Mouse (Mus musculus) embryo, embryonic 11.5 days (tissue): ENCODE data around the gene Frmd4b.

Source experiments
- DNase-seq: peaks from one replicate; pipeline ENCODE4 v3.0.0-alpha.2; 2012; ENCODE audit warnings: low read depth, low spot score

Frmd4b gene

DNA sequence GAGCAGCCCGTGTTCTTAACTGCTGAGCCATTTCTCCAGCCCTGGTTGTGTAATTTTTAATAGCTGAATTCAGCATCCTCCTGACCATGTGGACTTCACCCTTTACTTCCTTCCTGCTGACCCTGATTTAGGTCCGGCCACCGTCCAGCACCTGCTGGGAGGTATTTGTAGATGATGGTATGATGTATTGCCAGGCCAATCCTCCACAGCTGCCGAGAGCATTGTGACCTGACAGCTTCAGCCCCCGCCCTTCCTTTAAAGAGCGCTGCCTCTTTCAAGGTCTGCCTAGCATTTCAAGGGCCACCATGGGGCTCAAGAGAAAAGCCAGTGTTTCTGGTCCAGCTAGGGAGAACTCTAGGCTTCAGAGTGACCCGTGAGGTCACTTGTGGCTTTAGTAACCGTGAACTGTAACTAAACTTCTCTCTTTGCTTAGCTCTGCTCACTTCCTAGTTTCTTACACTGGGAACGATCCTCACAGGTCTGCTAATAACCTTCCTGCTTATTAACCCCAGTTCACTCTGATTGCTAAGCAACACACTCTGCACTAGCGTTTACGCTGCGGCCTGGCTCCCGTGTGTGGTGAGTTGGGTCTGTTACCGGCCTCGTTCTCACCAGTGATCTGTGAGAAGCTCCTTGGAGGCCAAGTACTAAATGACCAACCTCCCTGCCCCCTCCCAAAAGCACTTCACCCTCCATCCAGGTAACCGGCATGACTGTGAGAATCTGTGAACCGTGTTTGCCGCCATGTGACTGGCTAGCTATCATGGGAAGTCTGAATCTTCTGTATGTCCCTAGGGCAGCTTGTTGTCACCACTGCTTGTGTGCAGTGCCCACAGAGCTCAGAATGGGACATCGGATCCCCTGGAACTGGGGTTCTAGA lies 138.1 kb downstream of the Frmd4b start:
- DNase-seq: no peak

DNA sequence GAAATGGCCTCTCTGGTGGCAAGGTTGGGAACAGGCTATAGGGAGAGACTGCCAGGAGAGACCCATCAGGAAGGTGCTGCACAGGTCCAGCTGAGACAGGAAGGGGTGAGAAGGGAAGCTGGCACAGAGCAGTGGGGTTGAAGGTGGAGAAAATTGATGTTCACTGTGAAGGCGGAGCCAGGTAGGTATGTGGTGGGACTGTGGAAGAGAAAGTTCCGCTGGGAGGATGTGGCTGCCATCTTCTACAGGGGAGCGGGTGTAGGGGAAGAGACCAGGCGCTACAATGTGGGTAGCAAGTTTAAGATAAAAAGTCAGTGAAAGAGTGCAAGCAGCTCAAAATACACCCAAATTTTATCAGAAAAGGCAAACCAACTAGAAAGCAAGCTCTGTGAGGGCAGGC lies 143.7 kb downstream of the Frmd4b start:
- DNase-seq: no peak

DNA sequence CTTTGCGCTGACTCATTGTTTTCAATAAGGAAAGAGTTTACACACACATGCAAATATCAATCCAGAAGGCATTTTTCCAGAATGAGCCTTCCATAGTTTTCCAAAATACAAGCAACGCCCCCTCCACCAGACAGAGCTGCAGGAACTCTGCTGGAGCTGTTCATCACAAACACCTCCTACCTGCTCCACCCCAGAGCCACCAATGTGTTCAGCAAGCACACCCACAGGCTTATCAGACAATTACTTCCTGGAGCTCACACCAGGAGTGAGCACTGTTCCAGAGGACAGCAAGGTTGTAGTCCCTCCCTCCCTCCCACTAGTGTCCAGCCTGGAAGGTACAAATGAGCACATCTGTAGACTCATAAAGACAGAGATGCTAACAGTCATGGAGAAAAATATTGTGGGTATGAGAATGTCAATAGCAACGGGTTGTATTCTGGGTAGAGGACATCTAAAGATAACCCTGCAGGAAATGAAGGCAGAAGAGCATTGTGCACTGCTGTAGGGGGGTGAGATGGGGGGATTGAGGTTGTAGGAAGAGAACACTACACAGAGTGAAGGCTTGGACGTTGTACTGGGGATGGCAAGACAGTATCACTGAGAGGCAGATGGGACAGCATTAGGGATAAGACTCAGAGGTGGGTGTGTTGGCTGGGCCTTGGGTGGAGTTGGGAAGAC lies 144.3 kb downstream of the Frmd4b start:
- no peak for DNase-seq

DNA sequence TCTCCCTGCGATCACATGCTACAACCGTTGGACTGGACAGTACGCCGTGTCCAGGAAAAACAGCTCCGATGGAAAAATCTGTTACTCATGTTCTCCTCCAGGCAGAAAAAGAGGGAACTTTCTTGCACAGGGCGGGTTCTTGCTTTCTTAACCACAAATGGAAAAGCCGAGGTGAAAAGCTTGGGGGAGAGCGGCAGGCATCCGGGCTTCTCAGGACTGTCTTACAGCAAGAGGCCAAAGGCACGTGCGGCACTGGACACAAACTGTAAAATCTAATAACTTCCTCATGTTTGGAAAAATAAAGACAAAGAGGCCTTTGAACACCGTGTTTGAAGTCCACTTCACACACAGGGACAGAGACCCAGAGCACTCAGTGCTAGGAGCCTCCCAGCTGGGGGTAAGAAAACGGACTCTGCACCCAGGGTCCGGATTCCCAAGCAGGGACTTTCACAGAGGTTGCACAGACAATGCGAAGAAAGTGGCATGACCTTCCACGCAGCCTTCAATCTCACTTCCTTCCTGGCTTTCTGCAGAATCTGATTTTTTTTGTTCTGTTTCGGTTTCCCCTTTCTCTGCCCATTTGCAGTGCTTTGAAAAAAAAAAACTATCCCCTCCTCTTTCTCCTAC lies 153.3 kb downstream of the Frmd4b start:
- DNase-seq: no peak

DNA sequence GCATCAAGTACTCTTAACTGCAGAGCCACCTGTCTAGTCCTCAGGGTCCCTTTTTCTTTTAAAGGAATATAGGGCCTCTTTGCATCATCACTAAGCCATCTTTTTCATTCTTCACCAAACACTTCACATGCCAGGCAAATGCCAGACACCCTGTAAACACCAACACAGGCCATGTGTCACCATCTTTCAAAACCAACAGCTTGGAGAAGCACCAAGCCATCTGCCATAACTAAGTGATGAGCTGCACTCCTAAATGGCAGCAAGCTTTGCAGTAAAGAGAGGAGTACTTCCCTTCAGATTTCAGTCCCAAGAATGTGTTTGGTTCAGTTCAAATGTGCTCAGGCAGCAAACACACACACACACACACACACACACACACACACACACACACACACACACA lies 154.9 kb downstream of the Frmd4b start:
- DNase-seq: no peak

DNA sequence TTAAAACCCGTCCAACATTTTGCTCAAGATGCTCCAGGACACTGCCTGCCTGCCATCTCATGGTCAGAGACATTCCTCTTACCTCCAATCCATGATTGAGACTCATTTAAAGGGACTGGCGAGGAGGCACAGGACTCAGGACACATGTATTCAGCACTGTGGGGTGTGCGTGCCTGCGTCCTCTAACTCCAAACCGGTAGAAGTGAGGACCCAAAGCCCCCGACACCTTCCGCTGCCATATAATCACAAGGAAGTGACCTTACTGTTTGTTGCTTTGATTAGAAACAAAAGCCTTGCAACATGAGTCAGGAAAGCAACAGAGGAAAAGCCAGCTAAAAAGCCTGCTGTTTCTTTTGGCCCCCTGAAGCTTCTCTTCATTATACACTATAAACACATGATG lies 158.2 kb downstream of the Frmd4b start:
- no peak for DNase-seq

DNA sequence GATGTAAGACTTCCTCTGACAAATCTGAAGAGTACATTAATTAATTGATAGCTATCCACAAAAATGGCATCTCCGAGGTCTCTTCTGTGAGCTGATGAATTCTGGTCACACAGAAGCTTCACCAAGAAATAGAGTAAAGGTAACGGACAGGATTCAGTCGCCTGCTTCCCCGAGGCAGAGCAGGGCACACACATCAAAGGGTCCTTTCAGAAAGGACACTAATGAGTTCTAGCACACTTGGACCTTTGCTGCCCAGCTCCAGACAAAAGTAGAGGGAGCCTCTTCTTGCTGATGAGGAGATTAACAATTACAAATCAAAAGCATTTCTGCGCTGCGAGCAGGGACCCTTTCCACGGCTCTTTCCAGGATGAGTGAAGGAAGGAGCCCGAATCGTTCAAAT lies 159.0 kb downstream of the Frmd4b start:
- no peak for DNase-seq

DNA sequence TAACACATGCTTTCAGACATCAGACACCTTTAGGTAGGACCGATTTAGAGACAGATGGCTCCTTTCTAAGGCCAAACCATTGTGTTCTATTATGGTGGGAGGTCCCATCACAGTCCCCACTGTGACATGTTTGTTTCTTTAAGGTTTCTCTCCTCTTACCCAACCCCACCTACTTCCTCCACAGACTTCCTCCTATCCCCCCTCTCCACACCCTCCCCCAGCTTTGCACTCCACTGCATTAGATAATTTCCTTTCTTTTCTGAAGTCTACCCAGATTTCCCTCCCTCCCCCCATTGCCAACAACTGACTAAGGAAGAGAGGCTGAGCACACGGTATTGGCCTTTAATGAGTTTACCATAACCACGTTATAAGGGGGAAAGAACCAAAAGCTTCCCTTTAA lies 159.4 kb downstream of the Frmd4b start:
- no peak for DNase-seq

DNA sequence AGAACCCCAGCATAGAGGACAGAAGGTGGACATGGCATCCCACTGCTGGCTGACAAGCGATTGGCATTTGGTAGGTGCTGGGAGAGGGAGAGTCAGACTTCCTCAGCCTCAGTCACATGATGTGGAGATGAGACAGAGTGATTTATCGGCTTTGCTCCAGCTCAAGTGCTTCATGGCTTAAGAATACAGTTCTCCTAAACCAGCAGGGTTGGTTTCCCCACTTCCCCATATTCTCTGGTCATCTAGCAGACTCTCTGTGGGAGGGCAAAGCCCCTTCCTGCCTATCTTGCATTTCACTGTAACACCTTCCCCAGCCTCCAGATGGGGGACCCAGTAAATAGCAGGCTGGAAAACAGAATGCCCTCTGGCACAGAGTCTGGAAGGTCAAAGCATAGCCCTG lies 160.1 kb downstream of the Frmd4b start:
- no peak for DNase-seq

DNA sequence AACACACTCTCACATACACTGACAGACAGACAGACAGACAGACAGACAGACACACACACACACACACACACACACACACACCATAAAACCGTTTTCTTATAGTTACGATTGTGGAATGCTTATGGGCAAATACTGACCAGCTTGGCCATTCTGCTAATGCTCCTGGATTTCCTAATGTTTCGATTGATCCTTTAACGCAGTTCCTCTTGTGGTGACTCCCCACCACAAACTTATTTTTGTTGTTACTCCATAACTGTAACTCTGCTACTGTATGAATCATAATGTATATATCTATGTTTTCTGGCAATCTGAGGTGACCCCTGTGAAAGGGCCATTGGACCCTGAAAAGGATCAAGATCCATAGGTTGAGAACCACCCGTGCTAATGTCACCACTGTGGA lies 165.1 kb downstream of the Frmd4b start:
- DNase-seq: no peak

DNA sequence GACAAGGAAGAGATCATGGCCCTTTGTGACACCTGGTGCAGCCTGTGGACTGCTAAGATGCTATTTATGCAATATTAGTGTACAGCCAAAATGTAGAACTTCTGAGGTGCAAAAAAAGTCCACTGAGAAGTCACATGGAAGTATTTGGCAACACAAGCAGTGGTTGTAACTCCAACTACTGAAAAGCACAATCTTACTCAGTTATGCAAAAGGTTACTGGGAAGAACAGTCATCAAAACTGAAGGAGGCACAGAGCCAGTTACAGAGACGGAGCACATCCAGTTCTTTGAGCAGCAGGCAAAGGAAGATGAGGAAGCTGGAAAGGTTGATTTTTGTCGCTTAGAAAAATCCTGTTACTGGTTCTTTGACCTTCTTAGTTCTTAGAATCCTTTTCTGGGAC lies 167.5 kb downstream of the Frmd4b start:
- no peak for DNase-seq

DNA sequence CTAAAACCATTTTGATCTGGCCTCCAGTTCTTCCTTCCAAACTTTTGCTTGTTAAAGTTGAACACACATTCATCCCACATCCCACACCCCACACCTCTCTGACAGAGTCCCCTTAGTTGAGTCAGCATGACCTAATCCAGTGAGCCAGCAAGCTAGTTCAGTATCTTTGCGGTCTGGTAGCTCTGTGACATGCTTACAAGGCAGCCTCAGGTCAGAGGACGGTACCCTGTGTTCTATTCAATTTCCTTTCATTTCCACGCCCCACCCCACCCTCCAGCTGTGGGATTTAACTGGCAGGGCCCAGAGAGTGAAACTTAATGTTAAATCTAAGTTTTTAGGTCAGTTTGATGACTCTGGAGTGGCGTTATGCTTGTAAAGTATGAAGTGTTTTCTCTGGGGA lies 170.3 kb downstream of the Frmd4b start:
- no peak for DNase-seq

DNA sequence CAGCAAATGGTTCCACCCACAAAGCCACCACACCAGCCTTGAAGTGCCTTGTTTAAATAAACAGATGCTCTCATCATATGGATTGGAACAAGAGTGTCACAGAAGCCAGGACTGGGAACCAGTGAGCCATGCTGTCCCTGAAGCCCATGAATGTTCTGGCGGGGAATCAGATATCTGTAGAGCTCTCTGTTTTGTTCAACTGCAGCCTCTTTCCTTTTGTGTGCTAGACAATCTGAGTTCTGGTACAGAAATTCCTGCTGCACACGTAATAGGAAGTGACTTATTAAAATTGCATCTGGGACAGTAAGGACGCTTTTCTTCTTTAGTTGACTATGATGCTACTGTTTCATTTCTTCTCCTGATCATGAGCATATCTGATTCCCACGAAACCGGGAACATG lies 173.2 kb downstream of the Frmd4b start:
- DNase-seq: no peak

DNA sequence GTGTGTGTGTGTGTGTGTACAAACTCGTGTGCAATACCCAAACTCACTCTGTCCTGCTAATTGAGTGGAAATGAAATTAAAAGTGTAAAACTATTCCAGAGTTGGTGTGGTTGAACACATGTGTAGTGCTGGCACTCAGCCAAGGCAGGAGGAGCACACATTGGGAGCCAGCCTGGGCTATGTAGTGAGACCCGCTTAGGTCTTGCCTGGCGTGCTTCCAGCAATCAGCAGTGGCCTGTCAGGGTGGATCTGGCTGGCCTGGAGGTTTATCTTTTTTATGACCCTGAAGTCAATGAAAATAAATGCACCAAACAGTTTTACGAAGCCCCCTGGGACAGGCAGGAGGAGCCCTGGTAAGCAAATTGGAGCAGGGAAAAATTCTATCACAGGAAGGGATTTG lies 173.8 kb downstream of the Frmd4b start:
- DNase-seq: no peak

DNA sequence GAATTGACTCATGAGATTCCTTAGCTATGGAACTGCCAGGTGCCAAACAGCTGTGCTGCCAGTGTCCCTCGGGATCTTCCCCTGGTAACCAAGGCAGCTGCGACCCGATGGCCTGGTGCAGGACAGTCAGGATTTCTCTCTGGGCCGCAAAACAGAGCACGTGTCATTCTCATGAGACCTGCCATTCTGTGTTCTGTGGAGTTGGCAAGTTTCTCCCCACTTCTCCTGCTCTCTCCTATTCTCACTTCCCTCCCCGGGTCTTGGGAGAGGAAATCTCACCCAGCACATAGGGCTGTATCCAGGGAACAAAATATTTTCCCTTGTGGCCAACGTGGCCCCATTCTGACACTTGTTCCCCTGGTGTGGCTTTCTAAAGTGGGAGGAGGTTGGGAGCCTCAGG lies 176.0 kb downstream of the Frmd4b start:
- no peak for DNase-seq

DNA sequence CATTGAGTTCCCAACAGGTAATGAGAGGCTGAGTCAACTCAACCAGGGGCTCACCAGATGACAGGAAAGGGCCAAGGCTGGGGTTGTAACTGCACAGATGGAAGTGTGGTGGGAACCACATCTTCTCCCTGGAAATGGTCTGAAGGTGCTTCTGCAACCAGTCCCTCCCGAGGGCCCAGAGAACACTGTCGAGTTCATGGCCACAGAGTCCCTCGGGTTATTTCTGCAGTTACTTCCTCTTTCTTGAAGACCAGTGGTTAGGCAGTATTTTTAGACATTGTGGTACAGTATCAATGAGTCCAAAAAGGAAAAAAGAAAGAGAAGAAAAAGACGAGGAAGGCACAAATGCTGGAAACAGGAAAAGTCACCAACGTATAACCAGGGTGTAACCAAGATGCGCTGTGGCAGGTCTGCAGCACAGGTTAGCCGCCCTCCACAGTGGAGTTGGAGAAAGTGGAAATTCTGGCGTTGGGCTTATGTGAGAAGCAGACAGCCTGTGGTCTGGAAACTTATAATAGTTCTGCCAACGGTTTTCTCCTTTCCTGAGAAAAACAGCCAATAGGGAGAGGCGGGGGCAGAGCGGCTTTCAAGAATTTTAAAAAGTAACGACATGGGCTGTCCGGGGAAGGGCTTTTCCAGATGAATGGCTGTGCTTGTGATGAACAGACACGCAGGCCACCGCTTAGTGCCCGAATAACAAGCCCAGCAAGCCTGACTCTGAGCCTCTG lies 178.3 kb downstream of the Frmd4b start:
- DNase-seq: no peak

DNA sequence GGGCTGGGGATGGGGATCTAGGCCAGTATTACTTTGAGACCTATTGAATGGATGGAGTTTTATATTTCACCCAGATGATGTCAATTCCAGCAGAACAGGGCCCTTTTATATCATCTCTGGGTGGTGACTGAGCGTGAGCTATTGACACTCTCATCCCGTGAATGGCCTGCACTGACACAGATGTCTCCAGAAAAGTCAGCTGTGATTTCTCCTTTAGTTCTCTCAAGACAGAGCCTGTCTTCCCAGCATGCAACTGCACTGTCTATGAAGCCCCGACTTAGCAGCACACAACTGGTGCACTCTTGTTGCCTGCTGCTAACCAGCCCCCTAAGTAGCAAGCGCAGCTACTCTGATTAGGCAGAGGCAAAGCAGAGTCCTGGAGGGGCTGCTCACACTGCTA lies 182.6 kb downstream of the Frmd4b start:
- DNase-seq: no peak

DNA sequence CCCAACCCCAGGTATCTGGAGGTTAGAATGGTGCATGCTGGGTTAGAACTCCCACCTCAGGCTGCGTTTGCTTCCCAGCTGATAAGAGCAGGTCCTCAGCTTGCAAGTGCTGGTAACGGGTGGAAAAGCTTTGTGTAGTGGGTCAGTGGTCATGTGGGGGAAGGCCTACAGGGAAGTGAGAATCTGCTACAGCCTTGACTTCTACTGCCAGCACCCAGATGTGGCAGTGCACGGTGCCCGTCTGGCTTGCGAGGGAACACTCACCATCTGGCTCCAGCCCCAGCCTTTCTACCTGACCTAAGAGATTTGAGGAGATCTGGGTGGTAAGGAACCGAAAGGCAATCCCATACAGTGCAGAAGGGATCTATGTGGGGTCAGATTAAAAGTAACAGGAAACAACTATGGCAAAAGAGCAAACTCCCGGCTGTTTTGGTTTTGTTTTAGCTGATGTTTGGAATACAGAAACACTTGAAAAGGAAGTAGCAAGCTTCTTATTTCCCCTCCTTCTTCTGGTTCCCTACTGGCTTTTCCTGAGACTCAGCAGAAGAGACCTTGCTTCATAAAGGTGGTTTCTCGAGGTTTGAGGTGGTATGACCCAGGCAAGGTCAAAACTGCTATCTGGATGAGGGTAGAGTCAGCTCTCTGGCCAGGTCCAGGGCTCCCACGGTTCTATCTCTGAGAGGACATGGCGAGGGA lies 185.9 kb downstream of the Frmd4b start:
- DNase-seq: no peak

DNA sequence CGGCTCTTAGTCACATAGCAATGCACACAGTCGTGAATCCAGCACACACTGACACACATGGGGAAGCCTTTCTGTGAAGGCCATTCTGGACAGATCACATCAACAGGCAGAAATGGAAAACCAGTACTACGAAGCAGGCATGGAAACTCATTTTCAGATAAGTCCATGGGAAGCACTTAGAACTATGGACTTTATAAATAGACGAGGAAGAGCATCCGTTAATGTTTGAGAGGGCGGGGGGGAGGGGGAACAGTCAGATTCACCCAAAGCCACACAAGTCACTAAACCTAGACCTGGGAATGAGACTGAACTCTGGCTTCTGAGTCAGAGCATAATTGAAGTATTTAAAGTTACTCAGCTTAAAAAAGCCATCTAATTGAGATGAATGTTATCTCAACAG lies 186.8 kb downstream of the Frmd4b start:
- DNase-seq: no peak

DNA sequence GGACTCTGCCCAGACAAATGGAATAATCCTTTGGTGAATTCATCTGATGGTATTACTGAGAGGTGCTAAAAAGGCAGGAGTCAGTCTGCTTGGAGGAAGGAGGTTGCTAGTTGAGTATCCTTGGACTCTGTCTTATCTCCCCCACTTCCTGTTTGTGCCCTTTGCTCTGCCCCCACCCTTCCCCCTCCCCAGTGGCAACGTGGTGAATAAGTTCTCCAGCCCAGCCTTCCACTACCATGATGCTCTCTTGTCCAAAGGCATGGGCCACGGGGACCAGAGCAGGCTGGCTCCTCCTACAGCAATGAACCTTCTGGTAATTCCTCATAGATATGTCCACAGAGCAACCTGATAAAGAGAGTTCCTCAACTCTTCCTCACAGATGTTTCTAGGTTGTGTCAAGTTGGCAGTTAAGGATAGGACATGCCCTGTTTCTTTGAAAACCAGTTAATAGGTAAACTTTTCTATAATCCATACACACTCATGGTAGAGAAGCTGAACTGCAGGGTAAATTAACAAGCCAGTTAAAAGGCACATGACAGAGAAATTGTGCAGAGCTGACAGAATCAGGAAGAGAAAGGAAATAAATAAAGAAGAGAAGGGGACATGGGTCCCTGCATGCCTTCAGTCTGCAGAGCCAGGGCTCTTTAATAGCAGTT lies 187.5 kb downstream of the Frmd4b start:
- no peak for DNase-seq
